Mouse (Mus musculus): ENCODE measurements at regions not wholly inside any gene's neighbourhood (a gene's known extent, or its start where the extent isn't known, plus 50 kb on each side); places are given as distances from the start of the nearest gene placed in this dataset.
A peak's percentile ranks its signal among the peaks of the same experiment; 100 is the strongest.

DNA sequence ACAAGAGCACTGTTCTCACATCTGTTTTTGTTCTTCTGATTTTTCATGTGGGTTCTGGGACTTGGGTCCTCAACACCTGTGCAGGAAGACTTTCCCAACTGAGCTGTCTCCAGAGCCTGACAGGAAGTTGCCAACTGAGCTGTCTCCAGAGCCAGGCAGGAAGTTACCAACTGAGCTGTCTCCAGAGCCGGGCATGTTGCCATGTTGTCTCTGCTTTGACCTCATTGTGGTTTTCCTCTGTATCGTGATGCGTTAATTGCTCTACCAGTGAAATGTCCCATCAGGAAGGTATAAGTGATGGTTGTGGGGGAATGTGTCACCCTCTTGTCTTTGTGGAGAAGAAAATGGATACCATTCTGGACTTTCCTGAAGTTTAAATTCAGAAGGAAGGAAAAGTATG, 54.4 kb upstream of the Olfm4 start:
- DNase-seq: no peak

- no peak for DNase-seq
Observed at GRCm38 (mm10) chr14:79927161-79927560, 56.7 kb upstream of the Olfm4 start.

DNA sequence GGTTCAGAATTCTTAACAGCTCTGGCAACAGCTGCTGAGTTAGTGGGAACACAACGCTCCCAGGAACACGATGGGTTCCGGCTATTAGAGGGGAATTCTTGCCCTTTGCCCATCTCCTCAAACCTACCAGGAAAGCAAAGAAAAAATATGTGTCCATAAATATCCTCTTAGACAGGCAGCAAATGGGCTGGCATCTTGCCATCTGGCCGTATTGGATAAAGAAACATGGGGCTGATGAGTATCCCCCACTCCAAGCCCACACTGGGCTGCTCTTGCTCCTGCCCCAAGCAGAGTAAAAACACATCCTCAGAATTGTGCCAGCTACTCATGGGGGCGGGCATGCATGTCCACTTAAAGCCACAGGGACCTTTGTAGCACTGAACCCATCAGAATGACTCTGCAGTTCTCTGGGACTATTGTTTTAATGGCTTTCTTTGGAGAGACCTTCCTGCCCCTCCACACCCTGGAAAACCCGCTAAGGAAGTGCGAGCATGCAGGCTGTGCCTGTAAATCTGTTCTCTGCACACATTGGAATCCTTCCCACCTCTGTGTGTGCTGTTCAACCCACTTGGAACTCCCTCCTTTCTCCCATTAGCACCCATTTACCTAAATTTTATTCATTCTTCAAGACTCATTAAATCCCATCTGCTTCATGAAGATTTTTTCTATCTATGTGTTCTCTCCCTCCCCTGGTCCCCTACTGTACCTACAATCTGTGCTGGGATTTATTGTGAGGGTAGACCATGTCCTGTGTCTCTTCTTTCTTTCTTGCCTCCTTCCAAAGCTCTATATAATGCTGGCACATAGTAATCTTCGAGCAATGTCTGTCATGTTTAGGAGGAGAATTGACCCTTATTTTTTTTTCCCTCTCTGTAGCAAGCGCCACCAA, 66.7 kb upstream of the Olfm4 start:
- DNase-seq: peak; percentile 69 to 74

DNA sequence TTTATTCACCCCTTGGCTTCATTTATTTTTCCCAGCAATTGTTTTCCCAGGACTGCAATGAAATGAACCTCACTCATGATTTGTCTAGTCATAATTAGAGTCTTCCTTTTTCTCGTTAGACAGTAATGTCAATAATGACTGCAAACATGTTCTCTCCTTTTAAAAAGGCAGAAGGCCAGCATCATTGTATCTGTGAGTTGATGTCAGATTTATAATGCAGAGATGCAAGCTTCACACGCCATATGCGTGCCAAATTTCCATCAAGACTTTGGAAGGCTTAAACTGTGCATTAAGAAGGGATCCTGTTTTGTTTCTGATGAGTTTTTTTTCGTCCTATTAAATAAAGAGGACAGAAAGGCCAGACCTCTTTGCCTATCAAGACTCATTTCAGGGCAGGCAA, 68.9 kb upstream of the Olfm4 start:
- DNase-seq: no peak

GRCm38 (mm10) chr14:79913315-79913714, 70.6 kb upstream of the Olfm4 start:
- no peak for DNase-seq

DNA sequence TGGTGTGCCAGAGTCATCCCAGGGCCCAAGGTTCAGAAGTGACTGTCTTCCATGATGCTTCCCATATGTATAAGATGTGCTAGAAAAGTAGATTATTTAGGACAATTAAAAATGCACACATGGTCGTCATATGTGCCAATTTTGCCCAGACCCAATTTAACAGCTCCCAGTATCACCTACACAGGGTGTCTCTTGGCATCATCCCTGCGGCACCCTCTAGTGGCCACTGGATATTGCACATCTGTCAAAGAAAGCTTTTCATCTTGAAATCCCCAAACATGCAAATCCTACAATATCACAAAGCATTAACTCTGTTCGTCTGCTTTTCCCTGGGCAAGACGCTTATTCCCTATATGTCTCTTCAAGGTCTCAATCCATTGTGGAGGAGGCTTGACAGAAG, 71.3 kb upstream of the Olfm4 start:
- peak; percentile 44 to 66 for DNase-seq

DNA sequence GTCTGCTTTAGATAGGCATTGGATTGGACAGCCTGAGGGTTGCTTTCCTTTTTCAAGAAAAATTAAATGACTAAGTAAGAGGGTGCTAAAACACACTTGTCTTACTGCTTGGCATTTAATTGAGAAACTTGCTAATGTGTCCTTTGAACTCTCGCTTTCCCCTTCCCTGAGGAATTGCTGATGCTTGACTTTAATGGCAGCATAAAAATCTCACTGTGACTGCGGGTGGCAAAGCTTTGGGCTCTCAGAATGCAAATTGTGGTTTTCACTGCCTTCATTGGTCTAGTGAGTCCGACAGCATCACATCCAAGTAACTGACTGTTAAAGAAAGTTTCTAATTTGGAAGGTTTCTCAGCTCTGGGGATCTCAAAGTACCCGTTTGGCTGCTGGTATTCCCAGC, 76.1 kb upstream of the Olfm4 start:
- DNase-seq: no peak

- DNase-seq: no peak
Observed at GRCm38 (mm10) chr14:79905574-79905973, 78.3 kb upstream of the Olfm4 start.

- no peak for DNase-seq
Observed at GRCm38 (mm10) chr14:79902355-79902754, 81.5 kb upstream of the Olfm4 start.

DNA sequence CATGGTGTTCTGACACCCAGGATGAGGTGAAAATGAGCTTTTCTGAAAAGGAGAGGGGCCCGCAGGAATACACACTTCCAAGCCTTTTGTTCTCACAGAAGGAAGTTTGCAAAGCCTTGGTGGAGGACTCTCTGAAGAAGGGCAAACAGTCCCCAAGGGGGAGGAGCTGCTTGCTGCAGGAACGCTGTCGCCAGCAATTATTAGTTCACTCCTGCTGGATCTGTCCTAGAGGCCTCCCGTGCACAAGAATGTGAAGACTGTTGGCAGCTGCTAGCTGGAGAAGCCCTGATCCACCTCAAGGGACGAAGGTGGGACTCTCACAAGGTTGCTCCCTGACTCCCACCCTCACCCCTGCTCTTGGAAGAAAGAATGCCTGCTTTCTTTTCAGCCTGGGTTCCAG, 85.6 kb upstream of the Olfm4 start:
- no peak for DNase-seq

- no peak for DNase-seq
Observed at GRCm38 (mm10) chr14:79893241-79893640, 90.6 kb upstream of the Olfm4 start.

GRCm38 (mm10) chr14:79890682-79891081, 93.2 kb upstream of the Olfm4 start:
- peak in 1 of 2 experiments; percentile 41 for DNase-seq

DNA sequence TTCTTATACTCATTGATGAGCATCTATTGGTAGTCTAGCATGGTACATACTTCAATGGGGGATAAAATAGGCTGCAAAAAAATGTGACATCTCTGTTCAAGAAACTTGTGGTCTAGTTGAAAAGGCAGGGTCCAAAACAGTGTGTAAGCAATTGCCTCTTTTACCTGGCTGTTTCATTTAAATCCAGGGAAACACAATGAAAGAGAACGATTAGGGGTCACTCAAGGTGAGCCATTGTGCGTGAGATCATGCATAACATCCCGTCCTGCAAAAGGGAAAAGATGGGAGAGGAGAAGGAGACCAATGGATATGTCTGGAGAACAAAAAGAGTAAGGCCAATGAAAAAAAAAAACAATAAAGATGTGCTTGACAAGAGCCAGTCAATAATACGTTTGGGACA, 93.6 kb upstream of the Olfm4 start:
- no peak for DNase-seq

- DNase-seq: no peak
Observed at GRCm38 (mm10) chr14:79883487-79883886, 100.4 kb upstream of the Olfm4 start.

DNA sequence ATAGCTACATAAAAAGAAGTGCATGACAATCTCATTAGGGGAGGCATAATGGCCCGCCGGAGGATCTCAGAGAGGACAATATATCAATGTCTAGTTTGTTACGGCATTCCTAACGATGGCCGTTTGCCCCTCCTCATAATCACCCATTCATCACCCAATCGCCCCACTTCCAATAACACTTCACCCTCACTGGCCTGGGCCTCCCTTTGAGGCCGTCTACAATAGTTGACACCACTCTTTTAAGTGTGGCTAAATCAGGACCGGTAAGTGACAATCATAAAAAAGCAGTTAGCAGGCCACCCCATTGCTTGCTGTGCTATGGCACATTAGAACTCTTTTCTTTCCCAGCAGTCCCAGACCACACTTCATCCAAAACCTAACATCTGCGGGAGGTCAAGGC, 102.2 kb upstream of the Olfm4 start:
- no peak for DNase-seq

- no peak for DNase-seq
Observed at GRCm38 (mm10) chr14:79880065-79880755, 103.7 kb upstream of the Olfm4 start.

- DNase-seq: no peak
Observed at GRCm38 (mm10) chr14:79879333-79880035, 104.4 kb upstream of the Olfm4 start.

DNA sequence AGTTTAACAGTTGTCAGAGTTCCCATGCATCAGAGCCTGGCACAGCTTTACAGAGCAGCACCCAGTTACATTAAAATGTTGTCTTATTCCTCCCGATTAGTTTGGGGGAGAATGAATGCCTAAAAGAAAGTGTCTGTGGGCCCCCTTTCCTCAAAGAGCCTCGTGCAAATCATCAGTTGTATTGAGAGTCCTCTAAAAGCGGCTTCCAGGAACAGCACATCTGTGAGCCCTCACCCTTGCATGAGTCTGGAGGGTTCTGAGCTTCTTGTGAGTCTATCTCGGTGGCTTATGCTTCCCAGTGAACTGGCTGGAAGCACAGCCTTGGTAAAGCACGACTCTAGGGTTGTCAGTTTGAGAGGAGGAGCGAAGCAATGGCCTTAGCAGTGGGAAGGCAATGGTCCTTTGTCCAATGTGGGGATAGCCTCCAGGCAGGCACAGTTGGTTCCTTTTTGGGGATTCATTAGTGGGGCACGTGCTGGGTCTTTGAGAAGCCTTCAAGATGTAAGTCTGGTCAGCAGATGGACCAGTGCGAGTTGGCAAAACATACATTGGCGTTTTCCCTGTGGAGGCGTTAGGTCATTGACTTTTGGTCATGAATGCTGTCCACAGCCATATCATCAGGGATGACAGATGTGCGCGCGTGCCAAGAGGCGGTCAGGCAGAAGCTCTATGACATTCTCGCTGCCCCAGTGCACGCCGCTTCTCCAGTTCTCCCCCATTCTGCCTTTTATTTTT, 105.4 kb upstream of the Olfm4 start:
- DNase-seq: peak; percentile 59 to 60

GRCm38 (mm10) chr14:79873062-79873461, 102.0 kb upstream of the Pcdh8 start:
- DNase-seq: peak in 1 of 2 experiments; percentile 17

DNA sequence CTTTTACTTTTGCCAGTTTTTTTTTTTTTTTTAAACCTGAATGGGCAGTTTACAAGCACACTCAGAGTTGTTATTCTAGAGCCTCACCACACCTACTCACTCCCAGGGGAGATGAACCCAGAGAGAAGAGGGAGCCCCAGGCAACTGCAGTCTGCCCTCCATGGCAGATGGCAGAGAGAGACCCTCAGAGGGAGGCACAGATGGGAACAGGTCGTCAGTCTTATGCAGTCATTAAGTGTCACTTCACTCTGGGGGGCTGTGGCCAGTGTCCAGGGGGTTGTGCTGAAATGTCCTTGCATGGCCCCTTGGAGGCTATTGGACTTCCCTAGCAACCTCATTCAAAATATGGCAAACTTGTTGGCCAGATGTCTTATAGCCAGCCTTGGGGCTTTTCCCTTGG, 101.3 kb upstream of the Pcdh8 start:
- DNase-seq: peak; percentile 33 to 57

- DNase-seq: no peak
Observed at GRCm38 (mm10) chr14:79869325-79869724, 98.2 kb upstream of the Pcdh8 start.

GRCm38 (mm10) chr14:79856245-79856644, 85.1 kb upstream of the Pcdh8 start:
- no peak for DNase-seq

DNA sequence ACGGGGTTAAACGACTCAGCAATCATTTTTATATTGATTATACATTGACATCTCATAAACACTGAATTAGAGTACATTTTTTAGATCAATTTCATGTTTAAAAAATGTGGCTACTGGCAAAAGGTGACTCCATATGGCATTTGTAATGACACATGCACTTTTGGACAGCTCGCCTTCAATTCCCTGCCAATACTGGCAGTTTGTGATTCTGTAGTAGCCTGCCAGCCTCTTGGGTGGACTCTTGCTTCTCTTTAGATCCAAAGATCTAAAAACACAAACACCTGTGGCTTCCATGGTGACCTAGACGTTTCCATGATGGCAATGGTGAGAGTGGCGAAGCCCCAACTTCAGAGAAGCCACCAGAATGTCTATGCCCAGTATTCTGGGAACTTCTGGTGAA, 83.1 kb upstream of the Pcdh8 start:
- DNase-seq: peak; percentile 54 to 73

Data from cerebellum, postnatal 14 days (tissue).